Mouse (Mus musculus) CH12.LX (cell line): ENCODE results near the gene Ankrd24.

Experiments
- BHLHE40 ChIP-seq: IDR thresholded peaks from 2 replicates; pipeline ENCODE4 v1.6.1; 2011; ENCODE audit warnings: mild to moderate bottlenecking, low read depth, low read length, improper control_type of control experiment
- CTCF ChIP-seq, 2 experiments: IDR thresholded peaks in 1 of 2; conservative IDR thresholded peaks in 1 of 2; 2 replicates each; pipeline ENCODE4 v1.5.1; 2011 to 2012; ENCODE audit warnings: low read depth in 2 of 2, low read length in 2 of 2, improper control_type of control experiment in 1 of 2, inconsistent platforms in 1 of 2, mild to moderate bottlenecking in 1 of 2, moderate library complexity in 1 of 2
- EP300 ChIP-seq: IDR thresholded peaks from 2 replicates; pipeline ENCODE4 v1.6.1; 2011; ENCODE audit warnings: low read length, improper control_type of control experiment
- IRF4 ChIP-seq: IDR thresholded peaks from 2 replicates; pipeline ENCODE4 v1.6.1; 2014; ENCODE audit warnings: low read depth, mild to moderate bottlenecking, inconsistent platforms, low read length, improper control_type of control experiment
- MAZ ChIP-seq: IDR thresholded peaks from 2 replicates; pipeline ENCODE4 v1.6.1; 2012; ENCODE audit warnings: low read depth, mild to moderate bottlenecking, inconsistent platforms, low read length, improper control_type of control experiment, moderate library complexity
- PAX5 ChIP-seq: IDR thresholded peaks from 2 replicates; pipeline ENCODE4 v1.6.1; 2012; ENCODE audit warnings: low read length, inconsistent platforms, mixed read lengths
- POLR2A ChIP-seq: IDR thresholded peaks from 2 replicates; pipeline ENCODE4 v1.6.1; 2011; ENCODE audit warnings: low read depth, mild to moderate bottlenecking, improper control_type of control experiment, low read length

GRCm38 (mm10) chr10:81612779-81613178 is 15.6 kb upstream of the Ankrd24 start:
- TF ChIP-seq CTCF (conservative IDR thresholded peaks at IDR 0.05 in 1 of 2, IDR thresholded peaks at IDR 0.05 in 1 of 2; ENCODE audit: low read depth in 2 of 2, low read length in 2 of 2): no peak
- no peak for TF ChIP-seq EP300
- no peak for TF ChIP-seq POLR2A
- TF ChIP-seq PAX5: no peak
- TF ChIP-seq MAZ: no peak
- TF ChIP-seq IRF4: no peak
- TF ChIP-seq BHLHE40: no peak
